Mouse (Mus musculus) splenic B cell, adult 2 months (primary cell): ENCODE results near the gene Rps19bp1.

Experiments
- DNase-seq: peaks from one replicate; pipeline ENCODE4 v3.0.0-alpha.2; 2011; ENCODE audit warnings: low read depth, low spot score
- H3K27me3 ChIP-seq: 2 replicates; pipeline ENCODE4 v1.6.1; 2012; ENCODE audit warnings: mild to moderate bottlenecking, low read length, moderate library complexity, mixed read lengths; ENCODE audit not compliant: control insufficient read depth, poor library complexity, insufficient read depth, severe bottlenecking
- H3K36me3 ChIP-seq: 2 replicates; pipeline ENCODE4 v1.6.1; 2012; ENCODE audit warnings: mild to moderate bottlenecking, low read length, moderate library complexity, mixed read lengths; ENCODE audit not compliant: control insufficient read depth, poor library complexity, insufficient read depth, severe bottlenecking

Rps19bp1 gene

DNA sequence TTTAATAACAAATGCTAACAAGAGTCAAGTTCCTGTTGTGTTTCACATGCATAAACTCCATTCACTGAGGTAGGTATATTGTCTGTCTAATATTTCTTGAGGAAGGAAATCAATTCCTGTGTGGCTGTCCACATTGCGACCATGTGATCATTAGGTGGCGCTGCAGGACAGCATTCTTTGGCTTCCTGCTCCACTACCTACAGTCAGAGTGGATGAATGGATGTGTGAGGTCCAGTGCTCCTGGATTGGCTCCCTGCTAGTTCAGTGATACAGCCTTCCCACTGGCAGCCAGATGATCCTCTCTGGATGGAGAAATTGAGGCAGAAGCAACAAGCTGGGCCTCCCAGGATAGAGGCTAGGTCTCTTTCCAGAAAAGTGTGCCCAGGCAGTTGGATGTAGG lies 2.2 kb upstream of the Rps19bp1 start:
- Histone ChIP-seq H3K27me3 (no peaks in the 10 kb centered on the region; the same call in 1 of the 2 replicates), H3K36me3 (no peaks in the 10 kb centered on the region)
- peak; percentile 89 for DNase-seq

- no peaks in the 10 kb centered on the region for H3K27me3 ChIP-seq
- DNase-seq = no peak
- peaks cover 21% of the 10 kb centered on the region for H3K36me3 ChIP-seq
These were observed 3.0 kb downstream of the Rps19bp1 start for GRCm38 (mm10) chr15:80261100-80261499.

GRCm38 (mm10) chr15:80260677-80261076 lies 3.4 kb downstream of the Rps19bp1 start:
- peaks cover 21% of the 10 kb centered on the region for H3K36me3 ChIP-seq
- peak; percentile 86 for DNase-seq
- no peaks in the 10 kb centered on the region for H3K27me3 ChIP-seq

DNA sequence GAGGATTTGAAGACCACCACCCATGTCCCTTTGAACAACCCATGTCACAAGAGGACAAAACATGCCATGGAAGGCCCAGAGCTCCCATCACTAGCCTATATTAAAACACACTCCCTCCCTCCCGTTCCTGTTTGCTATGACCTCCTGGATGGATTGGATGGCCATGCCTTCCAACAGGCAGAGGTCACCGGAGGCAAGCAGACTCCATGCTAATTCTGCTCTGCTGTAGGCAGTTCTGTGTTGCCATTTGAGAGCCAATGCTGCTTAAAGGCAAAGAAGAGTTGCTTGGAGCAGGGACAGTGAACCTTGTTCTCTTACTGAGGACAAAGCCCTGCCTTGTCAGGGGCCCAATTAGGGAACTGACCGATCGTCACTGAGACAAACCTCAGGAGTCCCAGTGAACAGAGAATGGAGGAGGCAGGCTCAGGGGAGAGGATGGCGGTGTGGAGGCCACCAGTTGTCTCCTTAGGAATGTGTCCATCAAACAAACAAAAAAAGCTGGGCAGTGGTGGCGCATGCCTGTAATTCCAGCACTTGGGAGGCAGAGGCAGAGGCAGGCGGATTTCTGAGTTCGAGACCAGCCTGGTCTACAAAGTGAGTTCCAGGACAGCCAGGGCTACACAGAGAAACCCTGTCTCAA lies 4.6 kb downstream of the Rps19bp1 start:
- no peak for DNase-seq
- H3K36me3 ChIP-seq = peaks cover 23% of the 10 kb centered on the region

GRCm38 (mm10) chr15:80258240-80259170 lies 5.6 kb downstream of the Rps19bp1 start:
- Histone ChIP-seq H3K36me3 (peaks cover 23% of the 10 kb centered on the region), H3K27me3 (no peaks in the 10 kb centered on the region)
- peak; percentile 21 for DNase-seq

More for the DNA sequence above, 4.6 kb downstream of the Rps19bp1 start:
- no peaks in the 10 kb centered on the region for H3K27me3 ChIP-seq

DNA sequence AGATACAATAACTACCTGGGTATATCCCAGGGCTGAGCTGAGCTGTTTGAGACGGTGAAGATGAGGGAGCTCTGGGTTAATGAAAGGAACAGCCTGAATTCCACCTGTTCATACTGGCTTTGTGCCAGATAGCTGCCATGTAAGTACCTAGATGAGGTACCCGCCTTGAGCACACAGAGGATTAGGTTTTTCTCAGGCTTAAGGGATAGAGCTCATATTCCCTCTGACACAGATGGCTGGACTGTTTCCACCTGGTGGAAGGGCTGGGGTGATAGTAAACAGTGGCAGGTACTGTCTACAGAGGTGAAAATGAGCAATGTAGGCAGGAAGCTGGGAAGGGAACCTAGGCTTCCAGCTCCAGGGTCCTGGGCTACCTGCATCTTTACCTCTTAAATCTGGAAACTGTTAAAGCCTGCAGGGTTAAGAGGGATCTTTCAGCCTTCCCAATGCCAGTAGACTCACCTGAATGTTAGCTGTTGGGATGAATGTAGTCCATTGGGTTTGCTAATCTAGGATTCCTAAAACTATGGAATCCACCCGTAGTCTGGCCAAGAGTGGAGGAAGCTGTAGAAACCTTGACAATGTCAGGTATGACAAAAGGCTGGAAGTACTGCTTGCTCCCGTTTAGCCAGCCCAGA lies 6.4 kb downstream of the Rps19bp1 start:
- DNase-seq = peak; percentile 24
- peaks cover 23% of the 10 kb centered on the region for H3K36me3 ChIP-seq
- no peaks in the 10 kb centered on the region for H3K27me3 ChIP-seq

- Histone ChIP-seq H3K27me3 (no peaks in the 10 kb centered on the region), H3K36me3 (peaks cover 23% of the 10 kb centered on the region)
- peak; percentile 14 for DNase-seq
These were observed 7.2 kb downstream of the Rps19bp1 start for GRCm38 (mm10) chr15:80256656-80257601.

- no peak for DNase-seq
- H3K36me3 ChIP-seq = peaks cover 23% of the 10 kb centered on the region
- no peaks in the 10 kb centered on the region for H3K27me3 ChIP-seq
These were observed 7.9 kb downstream of the Rps19bp1 start for GRCm38 (mm10) chr15:80256242-80256641.

GRCm38 (mm10) chr15:80255646-80256121 lies 8.4 kb downstream of the Rps19bp1 start:
- H3K36me3 ChIP-seq = peaks cover 23% of the 10 kb centered on the region
- DNase-seq = peak; percentile 93
- no peaks in the 10 kb centered on the region for H3K27me3 ChIP-seq

- H3K27me3 ChIP-seq = no peaks in the 10 kb centered on the region
- DNase-seq = peak; percentile 100
These were observed 9.1 kb downstream of the Rps19bp1 start, which contains the start of gene Atf4 for GRCm38 (mm10) chr15:80254847-80255645. Gene Atf4 (plus strand): TSS chr15:80255184.

GRCm38 (mm10) chr15:80254207-80254606 lies 9.9 kb downstream of the Rps19bp1 start:
- H3K27me3 ChIP-seq = no peaks in the 10 kb centered on the region
- peaks cover 31% of the 10 kb centered on the region for H3K36me3 ChIP-seq
- peak; percentile 19 for DNase-seq

More at GRCm38 (mm10) chr15:80254847-80255645, 9.1 kb downstream of the Rps19bp1 start, which contains the start of gene Atf4:
- peaks cover 23% of the 10 kb centered on the region for H3K36me3 ChIP-seq

GRCm38 (mm10) chr15:80253530-80253929 lies 10.6 kb downstream of the Rps19bp1 start:
- H3K27me3 ChIP-seq = no peaks in the 10 kb centered on the region
- peaks cover 28% of the 10 kb centered on the region for H3K36me3 ChIP-seq
- no peak for DNase-seq

DNA sequence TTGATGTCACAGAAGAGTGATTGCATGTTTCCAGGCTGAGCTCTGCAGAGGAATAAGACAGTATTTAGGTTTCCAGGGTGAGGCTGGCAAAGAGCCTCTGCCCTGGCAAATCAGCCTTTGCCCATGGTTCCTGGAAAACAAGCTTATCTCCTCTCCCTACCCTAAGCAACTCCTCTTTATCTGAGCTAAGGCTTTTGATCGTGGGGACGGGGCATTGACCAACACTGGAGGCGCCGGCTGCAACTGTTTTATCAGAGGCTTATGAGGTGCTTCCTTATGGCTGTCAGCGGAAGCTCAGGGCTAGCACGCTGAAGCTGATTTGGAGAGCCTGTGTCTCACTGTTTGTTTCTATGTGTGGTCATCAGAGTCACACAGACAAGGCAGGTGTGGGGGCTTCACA lies 13.5 kb downstream of the Rps19bp1 start:
- no peak for DNase-seq
- Histone ChIP-seq H3K27me3 (no peaks in the 10 kb centered on the region), H3K36me3 (peaks cover 24% of the 10 kb centered on the region)
